Mouse (Mus musculus): ENCODE results near the gene Pou2f1.

DNA sequence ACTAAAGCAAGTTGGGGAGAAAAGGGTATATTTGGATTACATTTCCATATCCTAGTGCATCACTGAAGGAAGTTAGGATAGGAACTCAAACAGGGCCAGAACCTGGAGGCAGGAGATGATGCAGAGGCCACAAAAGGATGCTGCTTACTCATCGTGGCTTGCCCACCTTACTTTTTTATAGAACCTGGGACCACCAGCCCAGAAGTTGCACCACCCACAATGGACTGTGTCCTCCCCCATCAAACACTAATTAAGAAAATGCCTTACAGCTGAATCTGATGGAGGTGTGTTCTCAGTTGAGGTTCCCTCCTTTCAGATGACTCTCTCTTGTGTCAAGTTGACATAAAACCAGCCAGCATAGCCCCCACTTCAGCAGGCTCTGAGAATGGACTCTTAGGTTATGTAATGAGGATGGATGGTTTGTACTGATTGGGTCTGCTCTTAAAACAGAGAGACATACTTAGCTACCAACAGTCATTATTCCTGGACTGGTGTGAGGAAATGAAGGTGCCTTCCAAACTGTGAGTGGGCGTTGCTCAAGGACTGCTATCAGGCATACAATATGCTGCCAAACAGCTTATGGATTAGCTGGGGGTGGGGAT is 36.4 kb upstream of the Pou2f1 start:
- TF ChIP-seq EP300 (optimal IDR thresholded peaks at IDR 0.05) (no peak), CTCF (IDR thresholded peaks at IDR 0.05; ENCODE audit: low read depth) (no peak)
